Mouse (Mus musculus) kidney, embryonic 14.5 days (tissue): ENCODE results near the gene Trpv2. TPM values are rescaled to one million over a fixed set of nuclear protein-coding genes. Genes with fewer than 3 reads are reported as not detected.
A peak's percentile ranks its signal among the peaks of the same experiment; 100 is the strongest.

Experiments used
- ATAC-seq: fragments of 200-750 bp; cut with Nextera tagmentation; 2 replicates; pipeline ENCODE4 v1.8.0; 2017; ENCODE audit warnings: moderate number of reproducible peaks, mild to moderate bottlenecking, moderate TSS enrichment, moderate library complexity; ENCODE audit not compliant: low FRiP score, low TSS enrichment
- H3K27ac ChIP-seq: fragments of 300-500 bp; sonication (generic); 2 replicates; pipeline ENCODE4 v1.5.1; 2014; ENCODE audit warnings: low read depth, mild to moderate bottlenecking, low read length, moderate library complexity, mixed read lengths
- H3K27me3 ChIP-seq: fragments of 300-500 bp; sonication (generic); 2 replicates; pipeline ENCODE4 v1.6.1; 2014; ENCODE audit warnings: mild to moderate bottlenecking, low read length; ENCODE audit not compliant: control insufficient read depth, insufficient read depth
- H3K36me3 ChIP-seq: fragments of 300-500 bp; sonication (generic); 2 replicates; pipeline ENCODE4 v1.6.1; 2014; ENCODE audit warnings: low read length, mixed read lengths; ENCODE audit not compliant: control insufficient read depth, insufficient read depth
- H3K4me1 ChIP-seq: fragments of 300-500 bp; sonication (generic); 2 replicates; pipeline ENCODE4 v1.6.1; 2014; ENCODE audit warnings: low read length, mixed read lengths; ENCODE audit not compliant: control insufficient read depth, insufficient read depth
- H3K4me2 ChIP-seq: fragments of 300-500 bp; sonication (generic); replicated peaks from 2 replicates; pipeline ENCODE4 v1.6.1; 2014; ENCODE audit warnings: low read depth, mild to moderate bottlenecking, low read length
- H3K4me3 ChIP-seq: fragments of 300-500 bp; sonication (generic); 2 replicates; pipeline ENCODE4 v1.5.1; 2014; ENCODE audit warnings: mild to moderate bottlenecking, low read length
- H3K9ac ChIP-seq: fragments of 300-500 bp; sonication (generic); 2 replicates; pipeline ENCODE4 v1.6.1; 2014; ENCODE audit warnings: low read depth, mild to moderate bottlenecking, low read length, moderate library complexity
- H3K9me3 ChIP-seq: fragments of 300-500 bp; sonication (generic); 2 replicates; pipeline ENCODE4 v1.6.1; 2016; ENCODE audit warnings: low read length; ENCODE audit not compliant: control insufficient read depth
- WGBS: fragments of 180-500 bp; shearing (Covaris S2); extraction: QIAGEN DNeasy Blood & Tissue Kit; methylation state at CpG from one replicate; pipeline ENCODE4 v1.1.7; 2014; 5-methylcytosine and 5-hydroxymethylcytosine counted together
- polyA plus RNA-seq: library from polyadenylated mRNA; unstranded; fragments of >200 nt; fragmentation: Nextera tagmentation; extraction: Ambion mirVana; gene quantifications from 2 replicates; pipeline ENCODE4 v1.2.1, GENCODE M21; 2014

Trpv2 gene
- polyA plus RNA-seq, 1 experiment from 2014 or later: 1.4 TPM

- no peak overlapping the region for H3K9ac ChIP-seq
- H3K4me3 ChIP-seq: no peak overlapping the region
- no peaks in the 10 kb centered on the region for H3K36me3 ChIP-seq
- WGBS: 92% methylated on average over 4 of the region's 4 CpGs
- H3K4me1 ChIP-seq: peaks cover 39% of the 10 kb centered on the region
- no peak overlapping the region for H3K4me2 ChIP-seq
- no peaks in the 10 kb centered on the region for H3K27me3 ChIP-seq
- ATAC-seq: no peak
- H3K27ac ChIP-seq: no peak overlapping the region
- H3K9me3 ChIP-seq: no peaks in the 10 kb centered on the region
Observed at GRCm38 (mm10) chr11:62638402-62638801, 64.1 kb downstream of the Trpv2 start.

DNA sequence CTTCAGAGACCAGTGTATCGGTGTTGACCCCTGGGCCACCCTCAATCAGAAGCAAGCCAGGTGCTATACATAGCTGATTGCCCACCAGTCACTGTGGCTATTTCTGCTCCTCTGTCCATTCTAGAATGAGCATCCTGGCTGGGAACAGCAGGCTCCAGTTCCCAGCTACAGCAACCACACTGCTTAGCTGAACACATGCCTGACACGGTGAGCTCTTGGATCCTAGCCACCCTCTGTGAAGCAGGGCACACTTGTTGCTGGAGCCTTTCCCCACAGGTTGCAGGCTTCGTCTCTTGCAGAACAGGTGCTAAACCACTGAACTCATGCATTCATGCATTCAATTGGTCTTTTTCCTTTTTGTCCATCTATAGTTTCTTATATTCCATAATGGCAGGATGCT, 66.1 kb downstream of the Trpv2 start:
- Histone ChIP-seq H3K9ac (no peak overlapping the region), H3K4me3 (no peak overlapping the region), H3K36me3 (peaks cover 5% of the 10 kb centered on the region; the same call in 1 of the 2 replicates), H3K27me3 (no peaks in the 10 kb centered on the region), H3K4me2 (no peak overlapping the region), H3K4me1 (peaks cover 50% of the 10 kb centered on the region), H3K9me3 (no peaks in the 10 kb centered on the region), H3K27ac (no peak overlapping the region)
- ATAC-seq: no peak
- WGBS: 81% methylated on average over 3 of the region's 3 CpGs

GRCm38 (mm10) chr11:62642023-62642844, 67.9 kb downstream of the Trpv2 start:
- ATAC-seq: no peak
- H3K9me3 ChIP-seq: no peaks in the 10 kb centered on the region

GRCm38 (mm10) chr11:62643011-62643631, 68.8 kb downstream of the Trpv2 start:
- Histone ChIP-seq H3K9ac (no peak overlapping the region), H3K27me3 (no peaks in the 10 kb centered on the region), H3K4me1 (peaks cover 48% of the 10 kb centered on the region), H3K27ac (no peak overlapping the region), H3K9me3 (no peaks in the 10 kb centered on the region), H3K4me2 (no peak overlapping the region), H3K4me3 (no peak overlapping the region), H3K36me3 (peaks cover 5% of the 10 kb centered on the region; the same call in 1 of the 2 replicates)
- no peak for ATAC-seq
- 64% methylated on average over 8 of the region's 8 CpGs for WGBS

More at GRCm38 (mm10) chr11:62642023-62642844, 67.9 kb downstream of the Trpv2 start:
- 0 out of 2 replicates have a peak overlapping the region, but pooled peaks have one; percentile 18 for H3K9ac ChIP-seq
- no peaks in the 10 kb centered on the region for H3K27me3 ChIP-seq
- WGBS: 52% methylated on average over 11 of the region's 11 CpGs
- peaks cover 50% of the 10 kb centered on the region for H3K4me1 ChIP-seq
- no peak overlapping the region for H3K4me2 ChIP-seq
- H3K4me3 ChIP-seq: no peak overlapping the region
- peaks cover 5% of the 10 kb centered on the region; the same call in 1 of the 2 replicates for H3K36me3 ChIP-seq
- H3K27ac ChIP-seq: peak overlapping the region; percentile 17; the same call in 1 of the 2 replicates

GRCm38 (mm10) chr11:62643681-62644363, 69.5 kb downstream of the Trpv2 start:
- H3K9me3 ChIP-seq: no peaks in the 10 kb centered on the region
- no peak overlapping the region for H3K27ac ChIP-seq
- no peak overlapping the region for H3K9ac ChIP-seq
- no peak overlapping the region for H3K4me2 ChIP-seq
- H3K4me1 ChIP-seq: peaks cover 48% of the 10 kb centered on the region
- H3K27me3 ChIP-seq: no peaks in the 10 kb centered on the region
- H3K4me3 ChIP-seq: no peak overlapping the region
- peaks cover 5% of the 10 kb centered on the region; the same call in 1 of the 2 replicates for H3K36me3 ChIP-seq
- 85% methylated on average over 10 of the region's 10 CpGs for WGBS
- no peak for ATAC-seq

- H3K27me3 ChIP-seq: no peaks in the 10 kb centered on the region
- no peak overlapping the region for H3K4me3 ChIP-seq
- H3K4me2 ChIP-seq: no peak overlapping the region; the same call in 1 of the 2 replicates
- H3K4me1 ChIP-seq: peaks cover 48% of the 10 kb centered on the region
- no peaks in the 10 kb centered on the region for H3K9me3 ChIP-seq
- H3K27ac ChIP-seq: no peak overlapping the region; the same call in 1 of the 2 replicates
- no peak for ATAC-seq
- no peak overlapping the region for H3K9ac ChIP-seq
- WGBS: 95% methylated on average over 5 of the region's 5 CpGs
- H3K36me3 ChIP-seq: peaks cover 5% of the 10 kb centered on the region; the same call in 1 of the 2 replicates
Observed at GRCm38 (mm10) chr11:62644602-62645336, 70.5 kb downstream of the Trpv2 start.

DNA sequence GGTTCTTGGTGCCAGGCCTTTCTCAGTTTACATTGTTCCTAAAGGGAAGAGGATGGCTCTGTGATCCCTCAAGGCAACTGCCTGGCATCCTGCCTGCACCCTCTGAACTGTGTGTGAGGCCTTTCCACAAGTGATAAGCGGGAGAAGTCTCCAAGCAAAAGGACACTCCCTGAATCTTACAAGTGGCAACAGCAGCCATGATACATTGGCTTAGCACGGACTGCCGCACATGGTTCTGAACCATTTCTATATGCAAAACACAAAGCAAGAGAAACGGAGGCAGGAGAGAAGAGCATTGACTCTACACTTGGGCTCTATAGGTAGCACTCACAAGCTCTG, 71.0 kb downstream of the Trpv2 start:
- peak overlapping the region; percentile 92; the same call in 1 of the 2 replicates for H3K4me2 ChIP-seq
- H3K4me1 ChIP-seq: peaks cover 51% of the 10 kb centered on the region
- no peak overlapping the region for H3K4me3 ChIP-seq
- peak overlapping the region; percentile 81; the same call in 1 of the 2 replicates for H3K27ac ChIP-seq
- no peak for ATAC-seq
- H3K9ac ChIP-seq: no peak overlapping the region
- WGBS: 84% methylated on average over 4 of the region's 4 CpGs
- no peaks in the 10 kb centered on the region for H3K27me3 ChIP-seq
- no peaks in the 10 kb centered on the region for H3K9me3 ChIP-seq
- peaks cover 6% of the 10 kb centered on the region; the same call in 1 of the 2 replicates for H3K36me3 ChIP-seq

DNA sequence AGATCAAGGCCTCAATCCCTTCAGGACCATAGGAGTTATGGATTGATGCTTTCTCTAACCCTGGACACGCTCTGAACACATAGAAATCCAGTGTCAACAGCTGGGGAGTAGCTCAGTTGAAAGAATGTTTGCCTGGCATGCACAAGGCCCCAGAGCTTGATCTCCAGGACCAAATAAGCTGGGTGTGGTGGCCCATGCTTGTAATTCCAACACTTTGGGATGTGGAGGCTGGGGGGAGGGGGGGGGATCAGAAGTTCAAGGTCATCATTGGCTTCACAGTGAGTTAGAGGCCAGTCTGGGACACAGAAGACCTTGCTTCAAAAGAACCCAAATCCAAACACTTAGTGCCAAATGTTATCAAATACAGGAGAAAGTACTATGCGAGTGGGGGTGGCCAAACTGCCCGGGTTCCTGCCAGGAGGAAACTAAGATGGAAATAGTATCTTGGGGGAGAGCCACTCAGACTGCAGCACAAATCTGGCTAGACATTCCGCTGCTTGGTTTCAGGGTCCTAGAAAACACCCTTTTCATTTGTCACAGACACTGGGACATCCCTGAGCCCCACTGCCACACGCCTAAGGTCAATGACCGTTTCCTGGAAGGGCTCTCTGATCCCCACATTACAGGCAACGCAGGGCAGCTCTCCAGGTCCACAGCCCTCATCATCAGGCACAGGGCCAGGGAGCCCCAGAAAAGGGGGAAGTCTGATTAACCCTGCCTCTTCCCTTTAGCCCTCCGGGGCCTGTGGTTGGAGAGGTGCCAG, 71.6 kb downstream of the Trpv2 start:
- H3K4me3 ChIP-seq: peak overlapping the region; percentile 75
- H3K27me3 ChIP-seq: no peaks in the 10 kb centered on the region
- 9% methylated on average over 8 of the region's 8 CpGs for WGBS
- H3K36me3 ChIP-seq: peaks cover 11% of the 10 kb centered on the region; the same call in 1 of the 2 replicates
- H3K9ac ChIP-seq: peak overlapping the region; percentile 28; the same call in 1 of the 2 replicates
- peak overlapping the region; percentile 81 for H3K27ac ChIP-seq
- H3K9me3 ChIP-seq: no peaks in the 10 kb centered on the region
- ATAC-seq: no peak
- H3K4me1 ChIP-seq: peaks cover 53% of the 10 kb centered on the region
- peak overlapping the region; percentile 92 for H3K4me2 ChIP-seq
